Mouse (Mus musculus) embryo, embryonic 11.5 days (tissue): ENCODE measurements around the gene Taf8.
"Not testable (repeated sequence)": the region's sequence is repeated elsewhere in the genome, so short reads cannot be mapped to it uniquely, and the experiment has no call there.

ENCODE experiments used
- DNase-seq: peaks from one replicate; pipeline ENCODE4 v3.0.0-alpha.2; 2012; ENCODE audit warnings: low read depth, low spot score

Taf8 gene

GRCm38 (mm10) chr17:47518205-47518604 is 16.1 kb upstream of the Taf8 start:
- no peak for DNase-seq

DNA sequence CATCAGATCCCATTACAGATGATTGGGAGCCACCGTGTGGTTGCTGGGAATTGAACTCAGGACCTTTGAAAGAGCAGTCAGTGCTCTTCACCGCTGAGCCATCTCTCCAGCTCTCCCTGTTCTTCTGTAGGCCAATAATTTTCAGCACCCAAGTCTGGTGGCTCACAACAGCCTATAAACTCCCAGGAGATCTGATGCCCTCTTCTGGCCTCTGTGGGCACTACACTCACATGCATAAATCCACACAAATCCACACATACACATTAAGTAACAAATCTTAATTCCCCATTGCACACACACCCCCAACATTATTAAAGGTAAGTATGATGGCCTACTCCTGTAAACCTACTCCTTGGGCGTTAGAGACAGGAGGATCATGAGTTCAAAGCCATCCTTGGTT is 14.1 kb upstream of the Taf8 start:
- no peak for DNase-seq

DNA sequence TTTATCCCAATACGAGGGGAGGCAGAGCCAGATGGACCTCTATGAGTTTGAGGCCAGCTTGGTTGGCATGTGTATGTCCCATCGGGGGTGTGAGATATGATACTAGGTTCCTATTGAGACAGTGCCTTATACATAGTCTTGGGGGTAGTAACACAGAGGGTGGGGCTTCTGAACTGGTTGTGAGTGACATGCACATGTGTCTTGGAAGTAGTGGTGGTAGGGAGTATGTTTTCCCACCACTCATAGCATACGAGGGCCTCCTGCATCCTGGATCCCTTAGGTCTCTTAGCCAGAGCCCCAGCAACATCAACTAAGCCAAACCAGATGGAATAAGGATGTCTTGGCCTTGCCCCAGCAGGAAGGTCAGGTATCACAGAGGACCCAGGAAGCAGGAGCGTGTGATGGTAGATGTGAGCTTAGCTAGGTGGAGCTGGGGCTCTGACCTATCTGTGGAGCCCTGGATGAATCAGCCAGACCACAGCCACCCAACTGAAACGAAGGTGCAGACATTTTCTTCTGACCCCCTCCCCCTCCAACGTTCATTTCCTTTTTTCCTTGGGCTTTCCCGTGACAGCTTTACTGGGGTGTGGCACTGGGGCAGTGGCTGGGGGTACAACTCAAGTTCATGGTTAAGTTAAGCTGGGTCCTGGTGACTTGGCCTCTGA is 13.2 kb upstream of the Taf8 start:
- no peak for DNase-seq

DNA sequence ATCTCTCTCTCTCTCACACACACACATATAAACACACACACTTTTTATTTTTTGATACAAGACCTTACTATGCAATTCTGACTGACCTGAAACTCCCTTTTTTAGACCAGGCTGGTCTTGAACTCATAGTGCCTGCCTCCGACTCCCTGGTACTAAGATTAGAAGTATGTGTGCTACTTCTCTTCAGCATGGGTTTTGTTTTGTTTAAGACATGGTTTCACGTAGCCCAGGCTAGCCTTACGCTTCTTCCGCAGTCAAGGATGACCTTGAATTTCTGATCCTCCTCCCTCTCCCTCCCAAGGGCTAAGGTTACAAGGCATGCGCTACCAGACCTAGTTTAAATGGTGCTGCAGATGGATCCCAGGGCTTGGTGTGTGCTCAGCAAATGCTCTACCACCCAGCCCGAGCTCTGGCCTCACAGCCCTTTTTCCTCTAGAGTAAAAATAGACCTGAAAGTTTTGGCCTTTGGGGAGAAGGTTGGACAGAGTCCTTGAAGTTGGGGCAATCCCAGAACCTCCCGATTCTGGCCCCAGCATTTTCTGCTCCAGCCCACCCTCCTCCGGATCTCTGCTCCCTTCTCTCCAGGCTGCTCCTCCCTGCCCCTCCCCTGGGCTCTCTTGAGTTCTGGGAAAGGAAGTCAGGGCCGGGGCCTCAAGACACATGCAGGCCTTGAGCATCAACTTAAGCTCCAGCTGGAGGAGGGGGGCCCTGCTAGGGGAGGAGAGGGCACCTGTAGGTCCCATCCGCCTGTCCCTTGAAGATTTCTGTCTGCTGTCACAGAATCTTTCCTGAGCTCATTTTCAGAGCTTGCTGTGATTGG is 11.1 kb upstream of the Taf8 start:
- no peak for DNase-seq

DNA sequence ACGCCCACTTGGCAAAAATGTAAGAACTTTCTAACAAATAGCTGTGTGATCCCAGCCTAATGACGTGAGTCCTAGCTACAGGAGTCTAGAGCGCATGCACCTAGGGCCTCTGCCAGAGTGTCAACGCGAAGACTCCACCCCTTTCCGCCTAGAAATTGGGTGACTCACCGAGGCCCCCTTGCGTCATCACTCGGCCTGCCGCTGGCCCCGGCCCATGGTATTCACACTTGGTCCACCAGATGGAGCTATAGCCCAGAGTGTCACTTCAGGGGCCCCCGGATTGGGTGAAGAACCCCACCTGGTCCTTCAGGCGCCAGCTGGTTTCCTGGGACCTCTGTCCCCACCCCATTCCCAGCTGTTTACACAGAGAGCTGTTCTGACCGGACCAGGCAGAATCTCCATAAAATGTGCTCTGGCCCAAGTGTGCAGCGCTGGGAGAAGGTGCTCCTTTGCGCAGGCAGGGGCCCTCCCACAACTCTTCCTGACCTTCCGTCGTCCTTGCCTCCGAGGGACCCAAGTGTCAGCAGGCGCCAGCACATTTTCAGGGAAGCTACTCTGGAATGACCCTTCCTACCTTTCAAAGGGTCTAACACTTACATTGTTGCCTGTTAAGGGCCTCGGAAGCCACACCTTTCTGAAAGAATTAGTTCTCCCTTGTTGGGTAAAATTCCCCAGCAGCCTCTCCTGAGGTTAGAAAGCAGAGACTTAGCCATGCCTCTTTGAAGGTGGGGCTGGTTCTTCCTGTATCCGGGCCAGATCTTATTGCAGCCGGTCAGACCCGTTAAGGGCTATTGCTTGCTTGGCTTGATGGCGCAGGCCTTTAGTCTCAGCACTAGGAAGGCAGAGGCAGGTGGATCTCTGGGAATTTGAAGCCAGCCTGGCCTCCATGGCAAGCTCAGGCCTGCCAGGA is 9.3 kb upstream of the Taf8 start:
- DNase-seq, result peak; percentile 89

DNA sequence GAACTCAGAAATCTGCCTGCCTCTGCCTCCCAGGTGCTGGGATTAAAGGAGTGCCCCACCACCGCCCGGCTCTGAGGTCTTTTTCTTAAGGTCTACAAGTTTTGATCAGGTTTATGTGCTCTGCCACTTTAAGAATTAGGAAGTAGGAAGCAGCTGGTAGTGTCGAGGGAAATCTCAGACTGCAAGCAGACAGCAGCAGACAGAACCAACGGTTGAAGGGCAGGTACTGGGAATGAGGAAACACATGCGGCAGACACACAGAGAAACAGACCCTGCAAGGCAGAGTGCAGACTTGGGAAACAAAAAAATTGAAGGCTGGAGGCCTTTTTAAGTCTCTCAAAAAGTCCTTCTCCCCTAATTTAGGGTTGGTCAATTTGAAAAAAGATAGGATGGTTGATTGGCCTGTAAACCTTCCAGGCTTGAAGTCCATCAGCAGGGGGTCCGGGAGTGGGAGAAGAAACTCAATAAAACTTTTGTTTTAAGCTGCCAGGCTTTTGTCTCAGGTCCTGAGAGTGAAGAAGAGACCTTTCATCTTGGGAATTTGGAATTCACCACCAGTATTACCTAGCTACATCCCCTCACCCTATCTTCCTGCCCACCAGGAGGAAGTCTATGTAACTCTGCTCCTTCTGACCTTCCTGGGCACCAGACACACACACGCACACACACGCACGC is 7.1 kb upstream of the Taf8 start:
- DNase-seq, result no peak

- DNase-seq, result no peak
Measured at GRCm38 (mm10) chr17:47508012-47508608, 6.0 kb upstream of the Taf8 start.

DNA sequence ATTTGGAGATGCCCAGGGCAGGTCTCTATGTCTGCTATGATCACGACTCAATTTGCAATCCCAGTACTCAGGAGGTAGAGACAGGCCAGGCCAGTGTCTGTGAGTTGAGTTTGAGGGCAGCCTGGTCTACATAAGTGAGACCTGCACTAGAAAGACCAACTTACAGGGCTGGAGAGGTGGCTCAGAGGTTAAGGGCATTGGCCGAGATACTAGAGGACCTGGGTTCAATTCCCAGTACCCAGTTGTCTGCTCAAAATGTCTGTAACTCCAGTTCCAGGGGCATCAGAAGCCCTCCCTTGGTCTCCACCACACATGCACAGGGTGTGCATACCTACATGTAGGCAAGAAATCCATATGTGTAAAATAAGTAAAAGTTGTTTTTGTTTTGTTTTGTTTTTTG is 5.4 kb upstream of the Taf8 start:
- no peak for DNase-seq

DNA sequence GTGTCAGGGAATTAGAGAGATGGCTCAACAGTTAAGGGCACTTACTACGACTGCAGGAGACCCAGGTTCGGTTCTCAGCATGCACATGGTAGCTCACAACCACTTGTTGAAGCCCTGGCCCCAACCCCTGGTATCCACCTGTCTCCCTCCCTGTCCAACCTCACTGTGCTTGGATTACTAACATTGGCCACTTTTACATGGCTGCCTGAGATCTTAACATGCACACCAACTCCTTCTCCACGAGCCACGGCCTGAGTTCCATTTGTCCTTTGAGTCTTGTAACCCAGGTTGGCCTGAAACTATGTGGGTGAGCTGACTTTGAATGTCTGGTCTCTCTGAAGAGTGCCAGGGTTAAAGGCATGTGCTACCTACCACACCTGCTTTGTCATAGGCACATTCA is 4.6 kb upstream of the Taf8 start:
- DNase-seq, result no peak

DNA sequence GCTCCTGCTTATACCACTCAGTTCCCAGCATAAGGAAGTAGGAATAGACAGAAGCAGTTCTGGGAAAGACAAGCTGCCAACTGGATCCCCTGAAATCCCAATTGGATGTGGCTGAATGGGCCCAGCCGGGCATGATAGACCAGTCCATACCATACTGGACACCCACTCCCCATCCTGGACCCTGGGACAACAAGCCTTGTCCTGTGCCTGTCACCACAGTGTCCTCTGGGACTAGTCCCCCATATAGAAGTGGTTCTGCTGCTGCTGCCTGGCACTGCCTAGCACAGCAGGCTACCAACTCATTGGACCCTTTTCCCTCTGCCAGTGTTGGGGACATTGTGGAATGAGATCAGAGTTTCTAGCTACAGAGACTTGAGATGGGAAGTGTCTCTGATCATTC is 4.0 kb upstream of the Taf8 start:
- no peak for DNase-seq

GRCm38 (mm10) chr17:47505566-47505965 is 3.5 kb upstream of the Taf8 start:
- DNase-seq, result no peak

DNA sequence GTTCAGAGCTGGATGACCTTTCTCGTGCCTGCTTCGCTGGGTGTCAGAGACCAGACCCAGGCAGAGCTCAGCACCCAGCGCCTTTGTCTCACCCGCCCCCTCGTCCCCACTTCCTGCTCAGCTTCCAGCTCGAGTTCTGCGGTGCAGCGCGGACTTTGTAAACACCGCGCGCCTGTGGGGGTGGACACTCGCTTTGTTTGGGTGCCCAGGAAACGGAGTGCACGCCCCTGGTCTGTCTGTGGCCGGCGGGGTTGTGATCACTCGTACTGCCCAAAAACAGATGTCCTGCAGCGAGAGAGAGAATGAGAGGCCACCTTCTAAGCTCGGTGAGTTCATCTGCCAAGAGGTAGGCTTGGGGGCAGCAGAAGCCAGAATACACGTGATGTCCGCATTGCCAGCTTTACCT is 2.9 kb upstream of the Taf8 start, which contains the start of gene Ccnd3:
TSS of gene Ccnd3 (plus strand) at position 111 of the 406 bp plus-strand sequence.
- DNase-seq, result no peak

GRCm38 (mm10) chr17:47504228-47504627 is 2.1 kb upstream of the Taf8 start:
- no peak for DNase-seq

GRCm38 (mm10) chr17:47503689-47504088 is 1.6 kb upstream of the Taf8 start:
- no peak for DNase-seq

- DNase-seq, result not testable (repeated sequence)
Measured at GRCm38 (mm10) chr17:47502707-47503045, 584 bp upstream of the Taf8 start.

DNA sequence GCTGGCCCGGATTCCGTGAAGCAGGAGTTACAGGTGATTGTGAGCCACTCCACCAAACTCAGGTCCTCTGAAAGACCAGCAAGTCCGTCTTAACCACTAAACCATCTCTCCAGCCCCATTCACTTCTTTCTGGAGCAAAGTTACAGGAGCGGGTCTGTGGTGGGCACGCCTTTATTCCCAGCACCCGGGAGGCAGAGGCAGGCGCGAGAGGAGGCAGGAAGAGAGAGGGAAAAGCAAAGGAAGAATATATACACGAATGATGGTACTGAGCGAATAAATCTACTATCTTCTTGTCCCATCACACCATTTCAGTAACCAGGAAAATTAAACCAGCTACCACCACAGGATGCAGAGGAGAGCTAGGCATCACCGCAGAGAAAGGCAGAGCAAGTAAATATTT is 561 bp downstream of the Taf8 start:
- no peak for DNase-seq

DNA sequence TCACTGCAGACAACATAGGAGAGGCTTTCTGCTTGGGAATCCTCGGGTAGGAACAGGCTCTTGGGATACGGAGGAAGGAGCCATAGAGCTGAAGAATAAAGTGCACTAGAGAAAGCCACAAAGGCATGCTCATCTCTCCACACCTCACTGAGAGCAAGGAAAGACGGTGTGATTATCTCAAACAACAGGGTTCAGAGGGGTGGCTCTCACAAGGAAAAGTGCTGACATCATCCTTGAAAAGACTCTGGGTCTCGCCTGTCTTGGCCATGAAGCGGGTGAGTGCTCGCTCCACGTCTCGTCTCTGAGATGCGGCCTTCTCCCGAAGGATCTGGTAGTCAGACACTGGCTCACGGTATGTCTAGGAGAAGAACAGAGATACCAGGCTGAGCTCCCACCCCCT is 8.0 kb downstream of the Taf8 start:
- no peak for DNase-seq

GRCm38 (mm10) chr17:47493653-47494052 is 8.4 kb downstream of the Taf8 start:
- no peak for DNase-seq

DNA sequence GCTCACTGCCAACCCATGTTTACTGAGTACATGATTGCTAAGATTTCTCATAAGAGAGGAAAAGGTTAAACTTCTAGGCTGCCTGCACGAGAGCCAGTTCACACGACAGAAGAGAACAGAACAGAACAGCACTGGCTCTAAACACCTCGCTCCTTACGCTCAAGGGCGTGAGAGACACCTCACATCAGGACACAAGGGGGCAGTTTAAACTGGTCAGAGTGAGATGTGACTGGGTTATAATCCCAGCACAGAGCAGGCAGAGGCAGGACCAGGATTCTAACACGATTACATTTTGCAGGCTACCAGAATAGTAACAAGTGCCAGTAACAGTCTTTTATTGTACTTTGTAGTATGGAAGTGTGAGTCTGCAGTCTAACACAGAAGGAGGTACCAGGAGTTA is 9.4 kb downstream of the Taf8 start:
- DNase-seq, result no peak

GRCm38 (mm10) chr17:47490791-47491190 is 11.3 kb downstream of the Taf8 start:
- no peak for DNase-seq

- DNase-seq, result no peak
Measured at GRCm38 (mm10) chr17:47485791-47486190, 16.3 kb downstream of the Taf8 start.
